Comparison of ENCODE assay signal across 30 mouse cellular contexts in the genomic region with DNA sequence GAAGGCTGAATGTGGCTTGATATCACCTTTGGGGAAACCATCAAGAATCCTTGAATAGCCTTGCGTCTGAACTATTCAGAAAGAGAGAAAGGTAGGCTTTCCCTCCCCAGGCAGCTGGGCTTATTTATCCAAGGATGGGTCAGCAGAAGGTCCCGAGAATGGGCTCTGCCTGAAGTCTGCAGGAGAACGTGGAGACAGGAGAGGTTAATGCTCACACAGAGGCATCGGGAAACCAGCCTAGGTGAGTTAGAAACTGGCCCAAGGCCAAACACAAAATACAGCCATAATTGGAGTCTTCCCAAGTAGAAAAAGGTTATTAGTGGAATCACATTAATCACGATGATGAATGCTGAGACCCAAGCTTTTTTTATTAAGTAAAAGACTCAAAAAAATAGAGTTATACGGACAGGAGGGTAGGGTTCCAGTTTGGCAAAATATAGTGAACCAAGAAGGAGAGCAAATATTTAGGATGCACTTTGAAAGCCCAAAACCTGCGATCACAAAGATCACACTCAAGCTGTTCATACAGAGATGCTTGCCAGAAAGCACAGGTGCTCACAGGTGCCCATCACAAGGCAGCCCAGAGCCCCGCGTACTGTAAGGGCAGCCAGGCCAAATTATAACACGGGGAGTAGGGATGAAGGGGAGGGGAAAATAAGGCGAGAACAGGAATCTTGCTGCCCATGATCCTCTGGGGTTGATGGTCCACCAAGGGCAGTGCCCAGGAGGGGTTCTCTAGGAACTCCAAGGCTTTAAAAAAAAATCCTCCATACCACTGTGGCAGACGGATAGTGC.
DNase-seq lines count a peak whose midpoint lies in the region; TF ChIP-seq lines count a peak whose summit lies in the region.
"Had no signal": no experiment of that assay in that cellular context is flagged by ENCODE, and none has a peak within 500 bp of the region (broad histone marks: within the 10 kb centered on the region; RNA-seq: fewer than 3 reads in every experiment).

No protein-coding gene starts in this region.

- WGBS in kidney, adult 2 months, result 72% methylated on average over 12 of the region's 12 CpGs

- no peaks in the 10 kb centered on the region for H3K36me3 ChIP-seq in kidney, adult 2 months (ENCODE audit: control insufficient read depth, insufficient read depth, low read length)
- H3K36me3 ChIP-seq: embryonic facial prominence, embryonic 10.5 days; embryonic facial prominence, embryonic 15.5 days; heart, embryonic 13.5 days; hindbrain, embryonic 15.5 days; midbrain, embryonic 10.5 days; midbrain, embryonic 15.5 days; neural tube, embryonic 12.5 days had no signal

- no peak for TF ChIP-seq CTCF in kidney, adult 2 months (conservative IDR thresholded peaks at IDR 0.05; ENCODE audit: insufficient read depth, insufficient read length, low read depth, low read length)

- no peak overlapping the region for H3K27ac ChIP-seq in kidney, adult 2 months (ENCODE audit: insufficient read depth, low read depth, low read length)
- H3K27ac ChIP-seq: embryonic facial prominence, embryonic 10.5 days; embryonic facial prominence, embryonic 15.5 days; forebrain, embryonic 13.5 days; heart, embryonic 13.5 days; hindbrain, embryonic 15.5 days; kidney, postnatal 0 days; liver, embryonic 14.5 days; midbrain, embryonic 10.5 days; midbrain, embryonic 15.5 days; neural tube, embryonic 12.5 days had no signal

- TF ChIP-seq POLR2A in kidney, adult 2 months (IDR thresholded peaks at IDR 0.05; ENCODE audit: low read depth, low read length), result no peak

- peak; percentile 3 for DNase-seq in kidney, adult 2 months
- no peak for DNase-seq in kidney, adult 18-20 months
- peak; percentile 84 for DNase-seq in cerebellum, adult 11 months
- DNase-seq in cerebellum, adult 9-10 months, result peak; percentile 97
- peak; percentile 80 to 85 for DNase-seq in cerebellum, postnatal 36 days
- no peak for DNase-seq in thymus, postnatal 36 days
- no peak for DNase-seq in adrenal gland, postnatal 10 days
- DNase-seq: adrenal gland, postnatal 25 days; gastrocnemius, postnatal 25 days; heart, postnatal 10 days; kidney, adult 8-10 months; kidney, postnatal 4 days; layer of hippocampus, postnatal 36 days; liver; lung, adult 2 months; lung, postnatal 14 days; retina, postnatal 1 day; right cerebral cortex, postnatal 14 days had no signal

- no peaks in the 10 kb centered on the region; the same call in 1 of the 2 replicates for H3K27me3 ChIP-seq in kidney, adult 2 months (replicated peaks; ENCODE audit: control insufficient read depth, insufficient read depth, low read length)
- H3K27me3 ChIP-seq: embryonic facial prominence, embryonic 15.5 days; forebrain, embryonic 13.5 days; heart, embryonic 13.5 days; hindbrain, embryonic 15.5 days; midbrain, embryonic 15.5 days; neural tube, embryonic 12.5 days; Patski had no signal

- no peaks in the 10 kb centered on the region for H3K4me1 ChIP-seq in kidney, adult 2 months (ENCODE audit: control insufficient read depth, insufficient read depth, low read length)
- H3K4me1 ChIP-seq: embryonic facial prominence, embryonic 10.5 days; embryonic facial prominence, embryonic 15.5 days; forebrain, embryonic 13.5 days; heart, embryonic 13.5 days; hindbrain, embryonic 15.5 days; midbrain, embryonic 10.5 days; midbrain, embryonic 15.5 days; neural tube, embryonic 12.5 days had no signal

- no peak overlapping the region for H3K4me3 ChIP-seq in kidney, adult 2 months (ENCODE audit: insufficient read depth, low read depth, low read length)
- H3K4me3 ChIP-seq: embryonic facial prominence, embryonic 10.5 days; embryonic facial prominence, embryonic 15.5 days; forebrain, embryonic 13.5 days; heart, embryonic 13.5 days; hindbrain, embryonic 15.5 days; midbrain, embryonic 10.5 days; midbrain, embryonic 15.5 days; myocyte; neural tube, embryonic 12.5 days had no signal

Comparison
In these comparisons a context has a peak if more than half of its experiments do, and no peak if none do; other contexts are left out.
1. DNase-seq: peak in kidney, adult 2 months (single experiment), cerebellum, adult 11 months (single experiment), cerebellum, adult 9-10 months (single experiment) and cerebellum, postnatal 36 days (2 of 2); none in kidney, adult 18-20 months (single experiment), thymus, postnatal 36 days (0 of 2) and adrenal gland, postnatal 10 days (single experiment).